Mouse (Mus musculus) olfactory bulb, adult 2 months (tissue): ENCODE results near the gene Rcor1.

Experiments used
- CTCF ChIP-seq: fragments of 200-500 bp; IDR thresholded peaks from 2 replicates; pipeline ENCODE4 v1.5.1; 2012; ENCODE audit warnings: low read depth, mild to moderate bottlenecking, low read length, moderate library complexity; ENCODE audit not compliant: insufficient read depth
- POLR2A ChIP-seq: fragments of 200-500 bp; IDR thresholded peaks from 2 replicates; pipeline ENCODE4 v1.6.1; 2012; ENCODE audit warnings: mild to moderate bottlenecking, low read depth, low read length, moderate library complexity; ENCODE audit not compliant: insufficient read depth

DNA sequence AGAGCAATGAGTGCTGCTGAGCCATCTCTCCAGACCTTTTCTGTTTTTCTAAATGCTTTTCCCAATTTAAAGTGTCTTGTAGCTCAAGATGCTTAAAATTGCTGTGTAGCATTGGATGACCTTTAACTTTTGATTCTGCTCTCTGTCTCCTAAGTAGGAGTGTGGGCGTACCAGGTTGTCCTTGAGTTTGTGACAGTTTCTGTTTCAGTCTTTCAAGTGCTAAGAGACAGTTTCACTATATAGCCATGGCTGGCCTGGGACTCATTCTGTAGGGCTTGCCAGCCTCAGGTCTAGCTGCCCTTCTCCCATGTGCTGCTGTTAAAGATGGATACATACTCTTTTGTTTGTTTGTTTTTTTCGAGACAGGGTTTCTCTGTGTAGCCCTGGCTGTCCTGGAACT is 9.1 kb downstream of the Rcor1 start:
- TF ChIP-seq CTCF = no peak
- TF ChIP-seq POLR2A = no peak
